Mouse (Mus musculus) lung, embryonic 14.5 days (tissue): Measurements from ENCODE around the gene 4930453N24Rik. TPM values are rescaled to one million over a fixed set of nuclear protein-coding genes. Genes with fewer than 3 reads are reported as not detected.

Experiments used
- ATAC-seq: fragments of 200-750 bp; cut with Nextera tagmentation; 2 replicates; pipeline ENCODE4 v1.8.0; 2017; ENCODE audit warnings: mild to moderate bottlenecking, moderate TSS enrichment, moderate library complexity; ENCODE audit not compliant: insufficient read depth
- DNase-seq: peaks from one replicate; pipeline ENCODE4 v3.0.0-alpha.2; 2015
- H3K27ac ChIP-seq: fragments of 300-500 bp; sonication (generic); 2 replicates; pipeline ENCODE4 v1.5.1; 2014; ENCODE audit warnings: low read depth, mild to moderate bottlenecking, moderate library complexity
- H3K27me3 ChIP-seq: fragments of 300-500 bp; sonication (generic); 2 replicates; pipeline ENCODE4 v1.6.1; 2014; ENCODE audit warnings: low read length, control low read depth; ENCODE audit not compliant: insufficient read depth
- H3K36me3 ChIP-seq: fragments of 300-500 bp; sonication (generic); 2 replicates; pipeline ENCODE4 v1.6.1; 2014; ENCODE audit warnings: control low read depth; ENCODE audit not compliant: insufficient read depth
- H3K4me1 ChIP-seq: fragments of 300-500 bp; sonication (generic); 2 replicates; pipeline ENCODE4 v1.6.1; 2014; ENCODE audit warnings: antibody characterized with exemption, control low read depth; ENCODE audit not compliant: insufficient read depth
- H3K4me2 ChIP-seq: fragments of 300-500 bp; sonication (generic); 2 replicates; pipeline ENCODE4 v1.6.1; 2014; ENCODE audit warnings: mild to moderate bottlenecking
- H3K4me3 ChIP-seq: fragments of 300-500 bp; sonication (generic); 2 replicates; pipeline ENCODE4 v1.5.1; 2014; ENCODE audit warnings: low read depth, low read length
- H3K9ac ChIP-seq: fragments of 300-500 bp; sonication (generic); 2 replicates; pipeline ENCODE4 v1.6.1; 2014
- H3K9me3 ChIP-seq: fragments of 300-500 bp; sonication (generic); 2 replicates; pipeline ENCODE4 v1.6.1; 2016; ENCODE audit warnings: low read depth, low read length, control low read depth
- CTCF ChIP-seq: IDR thresholded peaks from 2 replicates; pipeline ENCODE4 v1.5.1; 2016; ENCODE audit warnings: antibody characterized with exemption, low read depth
- WGBS: fragments of 180-500 bp; shearing (Covaris S2); extraction: QIAGEN DNeasy Blood & Tissue Kit; methylation state at CpG from one replicate; pipeline ENCODE4 v1.1.7; 2014; 5-methylcytosine and 5-hydroxymethylcytosine counted together
- polyA plus RNA-seq: library from polyadenylated mRNA; unstranded; fragments of >200 nt; fragmentation: Nextera tagmentation; extraction: Ambion mirVana; gene quantifications from 2 replicates; pipeline ENCODE4 v1.2.1, GENCODE M21; 2014

Gene 4930453N24Rik
- polyA plus RNA-seq, 1 experiment from 2014 or later: 28.8 TPM

DNA sequence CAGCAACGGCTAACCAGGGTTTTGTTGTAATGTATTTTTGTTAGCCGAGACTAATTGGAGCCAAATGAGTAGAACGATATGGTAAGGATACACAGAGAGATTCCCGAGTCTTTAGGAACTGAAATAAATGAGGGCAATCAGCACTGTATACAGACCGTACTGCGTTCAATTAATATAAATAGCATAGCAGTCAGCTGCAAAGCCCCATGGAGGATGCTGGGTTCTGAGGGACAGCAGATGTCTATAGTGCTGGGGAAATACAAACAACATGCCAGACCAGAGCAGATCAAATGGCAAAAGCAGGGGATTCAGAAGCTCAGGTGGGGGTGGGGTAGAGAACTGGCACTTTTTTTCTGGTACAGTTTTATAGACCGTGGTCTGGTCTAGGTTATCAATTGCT, 51.9 kb downstream of the 4930453N24Rik start:
- H3K36me3 ChIP-seq: no peaks in the 10 kb centered on the region
- 43% methylated on average over 7 of the region's 7 CpGs for WGBS
- TF ChIP-seq CTCF: no peak
- H3K4me3 ChIP-seq: no peak overlapping the region
- H3K27ac ChIP-seq: no peak overlapping the region
- ATAC-seq (peak; percentile 38; the same call in 1 of the 2 replicates), DNase-seq (peak; percentile 14)
- no peaks in the 10 kb centered on the region for H3K27me3 ChIP-seq
- H3K9me3 ChIP-seq: no peaks in the 10 kb centered on the region
- H3K4me1 ChIP-seq: no peaks in the 10 kb centered on the region
- no peak overlapping the region for H3K9ac ChIP-seq
- H3K4me2 ChIP-seq: no peak overlapping the region

DNA sequence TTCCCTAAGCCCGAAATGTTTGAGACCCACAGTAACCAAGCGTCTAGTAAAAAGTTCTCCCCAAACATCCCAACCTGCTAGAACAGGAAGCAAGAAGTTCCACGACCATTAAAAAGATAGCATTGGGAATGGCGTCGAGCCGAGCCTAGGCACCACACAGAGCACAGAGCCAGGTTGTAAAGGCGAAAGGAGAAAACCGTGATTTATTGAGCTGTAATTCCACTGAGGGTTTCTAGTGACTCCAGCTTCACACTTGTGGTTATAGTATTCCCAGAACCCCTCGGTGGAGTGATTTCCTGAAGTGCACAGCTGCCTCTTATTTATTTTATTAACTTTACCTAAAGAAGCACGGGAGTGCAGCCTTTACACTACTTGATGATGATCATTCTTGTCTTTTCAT, 53.1 kb downstream of the 4930453N24Rik start:
- ATAC-seq (no peak), DNase-seq (no peak)
- Histone ChIP-seq H3K4me3 (no peak overlapping the region), H3K9me3 (no peaks in the 10 kb centered on the region), H3K27me3 (no peaks in the 10 kb centered on the region), H3K4me1 (no peaks in the 10 kb centered on the region), H3K36me3 (no peaks in the 10 kb centered on the region), H3K4me2 (no peak overlapping the region), H3K27ac (no peak overlapping the region), H3K9ac (no peak overlapping the region)
- no peak for TF ChIP-seq CTCF
- WGBS: 73% methylated on average over 10 of the region's 10 CpGs

DNA sequence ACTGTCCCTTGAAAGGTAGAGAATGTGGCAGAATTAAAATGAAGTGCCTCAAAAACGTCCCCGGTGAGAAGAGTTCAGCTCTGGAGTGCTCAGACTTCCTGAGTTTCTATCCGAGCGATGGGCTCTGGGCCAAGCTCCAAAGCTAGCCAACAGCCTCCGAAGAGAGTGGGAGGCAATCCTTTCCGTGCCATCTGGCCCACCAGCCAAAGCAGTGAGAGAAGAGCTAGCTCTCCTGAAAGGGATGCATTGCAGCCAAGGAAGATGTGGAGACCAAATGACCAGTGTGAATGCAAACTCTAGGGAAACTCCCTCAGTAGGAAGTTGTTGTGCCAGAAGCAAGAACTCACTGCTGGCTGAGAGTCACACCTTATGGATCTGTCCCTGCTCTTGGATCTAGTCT, 59.1 kb downstream of the 4930453N24Rik start:
- Histone ChIP-seq H3K36me3 (no peaks in the 10 kb centered on the region), H3K9ac (no peak overlapping the region), H3K9me3 (no peaks in the 10 kb centered on the region), H3K4me3 (no peak overlapping the region), H3K4me1 (no peaks in the 10 kb centered on the region), H3K27ac (no peak overlapping the region), H3K27me3 (no peaks in the 10 kb centered on the region), H3K4me2 (no peak overlapping the region)
- TF ChIP-seq CTCF: no peak
- ATAC-seq (no peak), DNase-seq (peak; percentile 72)
- 39% methylated on average over 6 of the region's 6 CpGs for WGBS

Other genes with a start within 250 kb of the 4930453N24Rik start
- gene Csnka2ip, start 168.8 kb downstream of the 4930453N24Rik start, polyA plus RNA-seq: not detected in 2 replicates
- gene Zfp654, start 80.5 kb upstream of the 4930453N24Rik start, polyA plus RNA-seq: 7.5 and 8.0 TPM in 2 replicates
- gene Cggbp1, start 80.8 kb upstream of the 4930453N24Rik start, polyA plus RNA-seq: 114 TPM in 2 replicates